Mouse (Mus musculus) liver, embryonic 13.5 days (tissue): Measurements from ENCODE around the gene Pde4d. TPM values are rescaled to one million over a fixed set of nuclear protein-coding genes. Genes with fewer than 3 reads are reported as not detected.
A peak's percentile ranks its signal among the peaks of the same experiment; 100 is the strongest.

Experiments used
- ATAC-seq: fragments of 200-750 bp; cut with Nextera tagmentation; 2 replicates; pipeline ENCODE4 v1.8.0; 2017; ENCODE audit warnings: low read depth, mild to moderate bottlenecking, moderate number of reproducible peaks, moderate library complexity
- DNase-seq: peaks from one replicate; pipeline ENCODE4 v3.0.0; 2022
- H3K27ac ChIP-seq: fragments of 300-500 bp; sonication (generic); 2 replicates; pipeline ENCODE4 v1.5.1; 2015; ENCODE audit warnings: moderate library complexity, mild to moderate bottlenecking, inconsistent platforms
- H3K27me3 ChIP-seq: fragments of 300-500 bp; sonication (generic); 2 replicates; pipeline ENCODE4 v1.6.1; 2015; ENCODE audit warnings: mild to moderate bottlenecking, inconsistent platforms
- H3K36me3 ChIP-seq: fragments of 300-500 bp; sonication (generic); 2 replicates; pipeline ENCODE4 v1.6.1; 2015; ENCODE audit warnings: mild to moderate bottlenecking, inconsistent platforms
- H3K4me1 ChIP-seq: fragments of 300-500 bp; sonication (generic); replicated peaks from 2 replicates; pipeline ENCODE4 v1.6.1; 2015; ENCODE audit warnings: inconsistent platforms
- H3K4me2 ChIP-seq: fragments of 300-500 bp; sonication (generic); 2 replicates; pipeline ENCODE4 v1.6.1; 2015; ENCODE audit warnings: inconsistent platforms, mild to moderate bottlenecking, moderate library complexity
- H3K4me3 ChIP-seq: fragments of 300-500 bp; sonication (generic); replicated peaks from 2 replicates; pipeline ENCODE4 v1.5.1; 2015; ENCODE audit warnings: mild to moderate bottlenecking, inconsistent platforms
- H3K9ac ChIP-seq: fragments of 300-500 bp; sonication (generic); 2 replicates; pipeline ENCODE4 v1.6.1; 2015; ENCODE audit warnings: mild to moderate bottlenecking, inconsistent platforms
- H3K9me3 ChIP-seq: fragments of 300-500 bp; sonication (generic); replicated peaks from 2 replicates; pipeline ENCODE4 v1.6.1; 2016; ENCODE audit warnings: inconsistent platforms
- WGBS: fragments of 180-500 bp; shearing (Covaris S2); methylation state at CpG from one replicate; pipeline ENCODE4 v1.1.7; 2015; ENCODE audit not compliant: insufficient replicate concordance; 5-methylcytosine and 5-hydroxymethylcytosine counted together
- polyA plus RNA-seq: library from polyadenylated mRNA; unstranded; fragments of >200 nt; fragmentation: Nextera tagmentation; extraction: Ambion mirVana; gene quantifications from 2 replicates; pipeline ENCODE4 v1.2.1, GENCODE M21; 2015

Pde4d gene
- polyA plus RNA-seq, 1 experiment from 2014 or later = 11.8 TPM

DNA sequence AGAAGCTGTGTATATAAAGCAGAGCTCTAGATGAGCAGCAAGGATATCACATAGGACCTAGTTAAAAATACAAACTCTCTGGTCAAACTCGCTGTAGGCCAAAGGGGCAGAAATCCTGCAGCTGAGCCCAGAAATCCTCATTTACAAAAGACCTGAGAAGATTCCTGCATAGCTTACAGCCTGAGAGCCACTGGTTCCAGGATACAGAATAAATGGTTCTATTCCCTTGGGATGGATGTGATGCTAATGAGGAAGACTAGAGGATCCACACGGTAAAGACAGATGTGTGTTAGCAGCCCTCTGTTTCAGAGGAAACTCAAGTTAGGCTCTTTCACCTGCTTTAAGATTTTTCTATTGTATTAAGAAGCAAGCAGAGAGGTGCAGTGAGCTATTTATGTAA lies 1041.1 kb downstream of the Pde4d start:
- Histone ChIP-seq H3K36me3 (no peaks in the 10 kb centered on the region), H3K4me3 (no peak overlapping the region), H3K9me3 (no peaks in the 10 kb centered on the region), H3K4me2 (no peak overlapping the region), H3K9ac (no peak overlapping the region), H3K27me3 (no peaks in the 10 kb centered on the region), H3K4me1 (peaks cover 4% of the 10 kb centered on the region; the same call in 1 of the 2 replicates), H3K27ac (no peak overlapping the region)
- DNase-seq (no peak), ATAC-seq (no peak)
- WGBS = 63% methylated on average over 2 of the region's 2 CpGs

DNA sequence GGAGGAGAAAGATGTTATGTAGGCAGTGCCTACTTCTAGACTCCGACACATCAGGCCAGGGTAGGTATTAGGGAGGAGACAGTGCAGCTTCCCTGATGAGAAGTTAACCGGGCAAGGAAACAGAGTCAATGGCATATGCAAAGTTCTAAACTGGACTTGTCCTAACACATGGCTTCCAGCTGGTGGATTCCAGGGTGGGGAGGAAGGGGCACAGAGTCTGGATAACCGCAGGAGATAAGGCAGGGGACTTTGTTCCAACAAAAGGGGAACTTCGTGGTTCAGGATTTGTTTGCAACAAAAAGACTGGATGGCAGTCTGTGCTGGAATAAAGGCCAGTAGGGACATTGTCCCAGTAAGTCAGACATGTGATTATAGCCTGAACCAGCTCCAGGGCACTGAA lies 1042.1 kb downstream of the Pde4d start:
- no peak overlapping the region for H3K4me3 ChIP-seq
- H3K27me3 ChIP-seq = no peaks in the 10 kb centered on the region
- no peak overlapping the region for H3K27ac ChIP-seq
- no peaks in the 10 kb centered on the region for H3K9me3 ChIP-seq
- no peaks in the 10 kb centered on the region for H3K36me3 ChIP-seq
- WGBS = 17% methylated on average over 4 of the region's 4 CpGs
- H3K4me1 ChIP-seq = peaks cover 4% of the 10 kb centered on the region; the same call in 1 of the 2 replicates
- no peak overlapping the region for H3K9ac ChIP-seq
- no peak for DNase-seq
- H3K4me2 ChIP-seq = no peak overlapping the region
- no peak for ATAC-seq

DNA sequence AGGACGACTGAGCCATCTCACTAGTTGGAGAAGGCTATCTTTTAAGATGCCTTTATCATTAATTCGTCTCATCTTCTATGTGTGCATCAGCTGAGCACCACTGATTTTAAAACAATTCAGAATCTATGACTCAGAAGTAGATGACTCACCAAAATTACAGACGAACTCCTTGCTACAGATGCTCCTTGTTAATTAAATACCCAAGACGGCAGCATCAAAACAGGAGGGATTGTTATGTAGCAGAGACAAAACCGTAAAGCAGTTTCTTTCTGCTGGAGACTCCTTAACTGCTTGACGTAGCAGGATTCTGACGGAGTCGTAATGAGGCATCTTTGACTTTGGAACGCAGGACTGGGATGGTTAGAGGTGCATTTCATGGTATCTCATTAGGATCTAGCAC lies 1050.6 kb downstream of the Pde4d start:
- no peak overlapping the region for H3K4me2 ChIP-seq
- H3K27ac ChIP-seq = no peak overlapping the region
- H3K4me3 ChIP-seq = no peak overlapping the region
- no peaks in the 10 kb centered on the region for H3K4me1 ChIP-seq
- no peak for ATAC-seq
- WGBS = 69% methylated on average over 9 of the region's 9 CpGs
- no peak for DNase-seq
- H3K27me3 ChIP-seq = no peaks in the 10 kb centered on the region
- no peak overlapping the region for H3K9ac ChIP-seq
- H3K36me3 ChIP-seq = no peaks in the 10 kb centered on the region
- H3K9me3 ChIP-seq = no peaks in the 10 kb centered on the region

DNA sequence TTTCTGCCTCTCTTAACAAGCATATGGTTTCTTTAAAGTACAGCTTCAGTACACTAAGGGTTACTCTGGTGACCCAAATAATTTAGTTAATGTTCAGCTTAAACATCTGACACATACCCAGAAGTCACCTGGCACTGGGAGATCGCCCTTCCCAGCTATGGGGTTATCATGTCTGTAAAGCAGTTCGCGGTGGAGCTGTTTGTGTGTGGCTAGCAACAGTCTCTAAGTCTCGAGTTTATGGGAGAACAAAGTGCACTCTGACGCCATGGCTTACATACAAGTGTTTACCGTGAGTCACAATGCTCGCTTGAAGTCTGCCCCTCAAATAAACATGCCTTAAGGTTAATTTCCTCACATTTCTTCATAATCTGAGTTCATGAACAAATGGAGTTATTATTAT lies 1053.0 kb downstream of the Pde4d start:
- H3K27me3 ChIP-seq = no peaks in the 10 kb centered on the region
- no peaks in the 10 kb centered on the region for H3K9me3 ChIP-seq
- ATAC-seq = peak; percentile 68
- no peak overlapping the region for H3K9ac ChIP-seq
- H3K36me3 ChIP-seq = no peaks in the 10 kb centered on the region
- no peak overlapping the region for H3K27ac ChIP-seq
- H3K4me3 ChIP-seq = no peak overlapping the region
- whole genome bisulfite sequencing = 59% methylated on average over 7 of the region's 7 CpGs
- H3K4me2 ChIP-seq = no peak overlapping the region
- no peaks in the 10 kb centered on the region for H3K4me1 ChIP-seq
- no peak for DNase-seq

DNA sequence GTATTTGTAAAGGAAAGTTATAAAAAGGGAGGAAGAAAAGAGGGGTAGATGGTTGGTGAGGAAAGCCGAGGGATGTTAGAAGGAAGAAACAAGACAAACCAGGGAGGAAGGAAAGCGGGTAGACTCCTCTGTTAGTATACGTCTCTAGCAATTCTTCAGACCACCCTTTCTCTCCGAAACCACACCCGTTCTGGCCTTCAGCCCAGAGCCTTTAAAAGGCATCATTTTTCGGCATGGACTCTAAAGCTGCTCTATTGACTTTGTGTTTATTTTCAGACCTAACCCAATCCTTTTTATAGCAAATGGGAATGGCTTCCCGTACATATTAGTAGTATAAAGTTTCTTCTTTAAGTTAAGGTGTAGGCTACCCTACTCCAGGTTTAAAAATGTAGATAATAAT lies 1057.0 kb downstream of the Pde4d start:
- no peak overlapping the region for H3K27ac ChIP-seq
- no peaks in the 10 kb centered on the region for H3K9me3 ChIP-seq
- ATAC-seq (no peak), DNase-seq (no peak)
- WGBS = 65% methylated on average over 7 of the region's 7 CpGs
- no peak overlapping the region for H3K4me3 ChIP-seq
- H3K4me2 ChIP-seq = no peak overlapping the region
- no peaks in the 10 kb centered on the region for H3K4me1 ChIP-seq
- no peaks in the 10 kb centered on the region for H3K27me3 ChIP-seq
- H3K9ac ChIP-seq = no peak overlapping the region
- H3K36me3 ChIP-seq = no peaks in the 10 kb centered on the region

DNA sequence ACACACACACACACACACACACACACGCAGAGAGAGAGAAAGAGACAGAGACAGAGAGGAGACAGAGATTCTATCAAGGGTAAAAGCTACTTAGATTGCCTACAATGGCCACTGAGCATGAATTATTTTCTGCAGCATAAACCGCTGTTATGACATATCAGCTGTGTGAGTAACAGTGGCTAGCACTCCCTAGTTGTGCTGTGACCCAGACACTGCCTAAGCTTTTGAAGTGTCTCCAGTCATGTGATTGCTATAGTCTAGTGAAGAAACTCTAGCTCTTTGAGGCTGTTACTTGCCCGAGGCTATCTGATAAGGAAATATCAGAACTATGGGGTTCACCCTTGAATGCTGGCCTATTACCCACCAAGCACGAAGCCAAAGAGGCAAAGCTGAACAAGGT lies 1058.7 kb downstream of the Pde4d start:
- 59% methylated on average over 4 of the region's 4 CpGs for WGBS
- Histone ChIP-seq H3K27me3 (no peaks in the 10 kb centered on the region), H3K9ac (no peak overlapping the region), H3K4me2 (no peak overlapping the region), H3K27ac (no peak overlapping the region), H3K4me3 (no peak overlapping the region), H3K4me1 (no peaks in the 10 kb centered on the region), H3K9me3 (no peaks in the 10 kb centered on the region), H3K36me3 (no peaks in the 10 kb centered on the region)
- no peak for ATAC-seq
- DNase-seq = no peak

DNA sequence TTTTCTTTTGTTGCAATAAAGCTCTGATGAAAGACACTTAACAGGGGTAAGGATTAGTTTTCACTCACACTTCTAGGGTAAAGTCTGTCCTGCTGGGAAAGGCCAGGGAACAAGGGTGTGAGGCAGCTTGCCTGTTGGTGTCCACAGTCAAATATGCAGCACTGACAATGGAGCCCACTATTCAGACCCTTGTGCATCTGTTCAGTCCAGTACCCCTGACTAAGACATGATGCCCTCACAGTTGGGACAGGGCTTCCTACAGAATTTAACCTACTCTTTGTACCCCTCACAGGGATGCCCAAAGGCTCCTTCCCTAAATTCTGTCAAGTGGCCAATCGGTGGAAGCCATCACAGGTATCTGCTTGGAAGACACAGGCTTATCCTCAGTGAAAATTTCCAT lies 1068.4 kb downstream of the Pde4d start:
- ATAC-seq (no peak), DNase-seq (no peak)
- no peaks in the 10 kb centered on the region for H3K9me3 ChIP-seq
- no peak overlapping the region for H3K4me3 ChIP-seq
- H3K36me3 ChIP-seq = no peaks in the 10 kb centered on the region
- no peak overlapping the region for H3K9ac ChIP-seq
- 57% methylated on average over 1 of the region's 1 CpGs for WGBS
- no peak overlapping the region for H3K4me2 ChIP-seq
- H3K27me3 ChIP-seq = no peaks in the 10 kb centered on the region
- no peaks in the 10 kb centered on the region for H3K4me1 ChIP-seq
- no peak overlapping the region for H3K27ac ChIP-seq

DNA sequence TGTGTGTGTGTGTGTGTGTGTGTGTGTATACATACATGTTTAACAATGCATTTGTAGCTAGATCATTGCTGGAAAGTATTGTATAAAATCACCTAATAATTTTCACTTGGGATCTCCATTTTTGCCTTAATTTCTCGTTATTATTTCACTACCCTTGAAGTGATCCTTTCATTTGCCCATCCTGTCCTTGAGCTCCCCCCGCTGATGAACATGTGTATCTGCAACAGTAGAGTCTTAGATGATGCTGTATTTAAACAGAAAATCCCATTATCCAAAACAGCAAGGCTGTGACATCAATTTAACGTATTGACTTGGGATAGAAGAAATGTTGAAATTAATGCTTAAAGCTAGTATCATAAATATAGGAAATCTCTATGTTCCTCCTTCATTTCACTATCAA lies 1069.7 kb downstream of the Pde4d start:
- Histone ChIP-seq H3K9ac (no peak overlapping the region), H3K4me1 (no peaks in the 10 kb centered on the region), H3K9me3 (no peaks in the 10 kb centered on the region), H3K4me3 (no peak overlapping the region), H3K27me3 (no peaks in the 10 kb centered on the region), H3K27ac (no peak overlapping the region), H3K36me3 (no peaks in the 10 kb centered on the region), H3K4me2 (no peak overlapping the region)
- 23% methylated on average over 3 of the region's 3 CpGs for WGBS
- no peak for ATAC-seq
- no peak for DNase-seq

DNA sequence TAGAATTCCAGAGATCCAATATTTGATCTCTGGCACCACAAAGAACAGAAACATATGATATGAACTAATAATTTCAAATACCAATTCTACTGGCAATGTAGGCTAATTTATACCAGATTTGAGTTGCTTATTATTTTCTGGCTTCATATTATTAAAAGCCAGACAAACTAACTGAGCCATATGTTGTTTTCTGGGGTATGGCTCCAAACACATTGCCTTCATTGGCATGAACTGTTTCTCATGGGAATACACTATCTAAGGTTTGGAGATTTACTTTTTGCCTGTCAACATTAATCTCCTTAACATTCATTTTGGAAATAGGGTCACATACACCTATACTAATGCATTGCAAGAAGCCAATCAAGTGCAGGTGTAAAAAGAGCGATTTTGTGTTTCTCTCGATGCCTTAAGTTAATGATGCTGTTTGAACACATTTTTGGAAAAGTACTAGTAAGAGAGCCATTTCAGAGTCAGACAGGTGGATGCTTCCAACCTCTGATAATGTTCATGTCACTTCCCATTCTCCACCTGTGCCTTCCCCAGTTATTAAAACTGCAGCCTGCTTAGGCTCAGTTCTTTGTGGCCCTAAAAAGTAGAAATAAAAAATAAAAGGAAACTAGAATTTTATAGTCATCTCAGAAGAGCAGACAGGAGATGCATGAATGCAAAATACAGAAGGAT lies 1070.4 kb downstream of the Pde4d start:
- Histone ChIP-seq H3K4me3 (no peak overlapping the region), H3K27me3 (no peaks in the 10 kb centered on the region), H3K4me2 (no peak overlapping the region), H3K36me3 (no peaks in the 10 kb centered on the region), H3K27ac (no peak overlapping the region), H3K9me3 (no peaks in the 10 kb centered on the region), H3K9ac (no peak overlapping the region), H3K4me1 (no peaks in the 10 kb centered on the region)
- ATAC-seq (no peak), DNase-seq (no peak)
- WGBS = 53% methylated on average over 2 of the region's 2 CpGs

DNA sequence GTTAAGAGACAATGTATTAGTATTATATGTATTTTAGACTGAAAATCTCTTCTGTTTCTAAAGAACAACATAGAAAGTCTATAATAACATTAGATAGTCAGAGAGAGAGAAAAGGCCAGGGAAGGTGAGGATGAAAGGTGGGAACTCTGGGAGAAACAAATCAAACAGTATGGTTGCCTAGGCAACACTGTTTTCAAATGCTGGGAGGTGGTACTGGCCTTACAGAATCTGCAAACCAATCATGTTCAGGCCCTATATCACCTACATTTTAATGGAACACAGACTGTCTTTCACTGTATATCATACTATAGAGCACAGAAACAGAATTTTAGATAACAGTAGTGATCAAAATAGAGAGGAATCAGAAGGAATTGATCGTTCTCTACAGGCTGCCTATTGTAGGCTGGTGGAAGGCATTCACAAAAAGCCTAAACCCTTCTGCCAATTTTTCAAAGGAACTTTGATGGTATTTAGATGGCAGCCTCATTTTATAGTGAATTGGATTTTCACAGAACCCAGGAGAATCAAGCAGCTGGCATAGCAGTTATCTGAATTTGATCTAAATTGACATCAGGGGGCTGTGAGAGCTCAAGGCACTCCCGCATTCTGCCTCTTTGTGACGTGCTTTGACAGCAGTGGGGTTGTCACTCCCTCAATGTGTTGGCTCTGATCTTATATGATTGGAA lies 1084.2 kb downstream of the Pde4d start:
- H3K27me3 ChIP-seq = no peaks in the 10 kb centered on the region
- no peak overlapping the region for H3K4me2 ChIP-seq
- ATAC-seq = no peak

DNA sequence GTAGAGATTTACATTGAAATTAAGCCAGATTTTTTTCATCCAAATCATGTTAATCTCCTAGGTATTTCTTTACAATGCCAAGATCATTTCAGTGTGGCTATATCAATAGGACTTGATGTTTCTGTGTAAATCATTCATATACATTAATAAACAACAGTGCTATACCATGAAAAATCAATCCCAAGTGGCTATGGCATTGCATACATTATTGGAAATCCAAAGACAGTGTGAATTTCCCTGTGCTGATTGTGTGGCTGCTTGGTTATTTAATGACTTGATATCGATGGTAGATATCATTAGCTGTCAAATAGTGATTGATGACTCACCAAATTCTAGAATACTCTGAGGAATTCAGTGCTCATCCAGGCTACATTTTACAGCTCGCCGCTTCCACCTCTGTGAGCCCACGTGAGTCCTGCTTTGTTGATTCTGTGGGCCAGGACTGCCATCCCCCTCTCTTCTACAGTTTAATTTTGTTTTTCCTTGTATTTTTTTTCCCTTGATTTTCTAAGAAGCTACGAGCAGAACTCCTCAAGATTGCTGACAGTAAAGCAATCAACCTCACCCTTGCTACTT lies 1085.0 kb downstream of the Pde4d start:
- Histone ChIP-seq H3K4me3 (no peak overlapping the region), H3K9ac (no peak overlapping the region), H3K27me3 (no peaks in the 10 kb centered on the region), H3K4me1 (no peaks in the 10 kb centered on the region), H3K9me3 (no peaks in the 10 kb centered on the region), H3K4me2 (no peak overlapping the region), H3K27ac (no peak overlapping the region), H3K36me3 (no peaks in the 10 kb centered on the region)
- DNase-seq (no peak), ATAC-seq (no peak)
- WGBS = 56% methylated on average over 5 of the region's 5 CpGs

More for the DNA sequence above, 1084.2 kb downstream of the Pde4d start:
- Histone ChIP-seq H3K27ac (no peak overlapping the region), H3K9ac (no peak overlapping the region), H3K4me1 (no peaks in the 10 kb centered on the region), H3K9me3 (no peaks in the 10 kb centered on the region), H3K4me3 (no peak overlapping the region), H3K36me3 (no peaks in the 10 kb centered on the region)
- no peak for DNase-seq
- WGBS = 56% methylated on average over 3 of the region's 3 CpGs

DNA sequence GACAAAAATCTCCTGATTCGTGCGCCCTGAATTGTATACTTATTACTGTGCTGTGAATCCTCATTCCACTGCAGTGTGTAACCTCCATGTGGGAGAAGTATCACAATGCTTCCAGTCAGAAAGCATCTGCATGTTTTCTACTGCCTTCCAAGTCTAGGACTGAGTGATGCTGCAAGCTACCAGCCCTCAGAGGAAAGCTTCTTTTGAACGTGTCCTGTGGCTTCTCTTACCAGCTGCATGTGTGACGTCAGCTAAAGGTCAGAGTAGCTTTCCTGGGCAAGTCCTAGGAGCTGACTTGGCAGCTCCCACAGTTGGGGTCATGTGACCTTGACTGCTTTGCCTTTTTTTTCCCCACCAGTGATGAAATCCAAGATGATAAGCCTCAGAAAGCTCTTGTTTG lies 1086.9 kb downstream of the Pde4d start:
- H3K36me3 ChIP-seq = no peaks in the 10 kb centered on the region
- no peak overlapping the region for H3K4me3 ChIP-seq
- H3K9me3 ChIP-seq = no peaks in the 10 kb centered on the region
- no peak overlapping the region for H3K4me2 ChIP-seq
- no peak overlapping the region for H3K9ac ChIP-seq
- 48% methylated on average over 4 of the region's 4 CpGs for WGBS
- no peaks in the 10 kb centered on the region for H3K4me1 ChIP-seq
- ATAC-seq = no peak
- DNase-seq = no peak
- H3K27me3 ChIP-seq = no peaks in the 10 kb centered on the region
- H3K27ac ChIP-seq = no peak overlapping the region
